Mouse (Mus musculus): ENCODE data around the gene Lrrc63. TPM values are rescaled to one million over a fixed set of nuclear protein-coding genes. Genes with fewer than 3 reads are reported as not detected.

Lrrc63 gene
- not detected for polyA plus RNA-seq (2017; shearing (Covaris generic))

GRCm38 (mm10) chr14:75130501-75131318, at the start of gene Lrrc63, which contains the start of gene Lcp1:
TSS of gene Lrrc63 (minus strand) at chr14:75130881.
TSS of gene Lcp1 (plus strand) at chr14:75131101.

Other genes starting within 250 kb of the Lrrc63 start
- gene Lrch1, start 183.0 kb downstream of the Lrrc63 start, polyA plus RNA-seq (2017; shearing (Covaris generic)) = 47.6 TPM
- 1.5 TPM for gene Rubcnl, start 114.9 kb downstream of the Lrrc63 start, polyA plus RNA-seq (2017; shearing (Covaris generic))
- 1,547 TPM for gene Lcp1, start 220 bp upstream of the Lrrc63 start, polyA plus RNA-seq (2017; shearing (Covaris generic))
- gene Cpb2, start 111.4 kb upstream of the Lrrc63 start, polyA plus RNA-seq (2017; shearing (Covaris generic)) = not detected
- gene Zc3h13, start 153.5 kb upstream of the Lrrc63 start, polyA plus RNA-seq (2017; shearing (Covaris generic)) = 51.6 TPM

All from inflammation-experienced regulatory T-cells, adult 16 weeks (primary cell).